Mouse (Mus musculus) olfactory bulb, adult 2 months (tissue): ENCODE measurements around the gene Aip.

Experiments used
- CTCF ChIP-seq: fragments of 200-500 bp; IDR thresholded peaks from 2 replicates; pipeline ENCODE4 v1.5.1; 2012; ENCODE audit warnings: low read depth, mild to moderate bottlenecking, low read length, moderate library complexity; ENCODE audit not compliant: insufficient read depth
- POLR2A ChIP-seq: fragments of 200-500 bp; IDR thresholded peaks from 2 replicates; pipeline ENCODE4 v1.6.1; 2012; ENCODE audit warnings: mild to moderate bottlenecking, low read depth, low read length, moderate library complexity; ENCODE audit not compliant: insufficient read depth

GRCm38 (mm10) chr19:4094774-4095303 lies 30.8 kb downstream of the Aip start:
- no peak for TF ChIP-seq CTCF
- no peak for TF ChIP-seq POLR2A
